Mouse (Mus musculus) megakaryocyte, embryonic 14.5 days (primary cell): ENCODE results near the gene Gdf2. TPM values are rescaled to one million over a fixed set of nuclear protein-coding genes. Genes with fewer than 3 reads are reported as not detected.

Experiments used
- H3K27me3 ChIP-seq: replicated peaks from 2 replicates; pipeline ENCODE3; 2012; ENCODE audit warnings: inconsistent platforms
- H3K36me3 ChIP-seq: replicated peaks from 2 replicates; pipeline ENCODE3; 2012; ENCODE audit warnings: low read length, inconsistent platforms, mixed read lengths
- H3K4me1 ChIP-seq: 2 replicates; pipeline ENCODE4 v1.6.1; 2012; ENCODE audit warnings: inconsistent platforms
- H3K4me3 ChIP-seq: replicated peaks from 2 replicates; pipeline ENCODE3; 2012; ENCODE audit warnings: moderate library complexity, mild to moderate bottlenecking, inconsistent platforms
- H3K9me3 ChIP-seq: 2 replicates; pipeline ENCODE4 v1.6.1; 2012; ENCODE audit warnings: inconsistent platforms
- FLI1 ChIP-seq: IDR thresholded peaks from 2 replicates; pipeline ENCODE4 v1.6.1; 2012; ENCODE audit warnings: low read length, inconsistent platforms, mixed read lengths
- GATA1 ChIP-seq: IDR thresholded peaks from 3 replicates; pipeline ENCODE4 v1.6.1; 2012; ENCODE audit warnings: mixed read lengths, low read length, inconsistent platforms, borderline replicate concordance
- polyA plus RNA-seq: library from polyadenylated mRNA; stranded (reverse); fragments of >175 nt; gene quantifications from 2 replicates; pipeline ENCODE4 v1.2.3, GENCODE M21; 2012; ENCODE audit warnings: low replicate concordance; ENCODE audit not compliant: insufficient read depth

The Gdf2 gene
- polyA plus RNA-seq, 1 experiment, result not detected

DNA sequence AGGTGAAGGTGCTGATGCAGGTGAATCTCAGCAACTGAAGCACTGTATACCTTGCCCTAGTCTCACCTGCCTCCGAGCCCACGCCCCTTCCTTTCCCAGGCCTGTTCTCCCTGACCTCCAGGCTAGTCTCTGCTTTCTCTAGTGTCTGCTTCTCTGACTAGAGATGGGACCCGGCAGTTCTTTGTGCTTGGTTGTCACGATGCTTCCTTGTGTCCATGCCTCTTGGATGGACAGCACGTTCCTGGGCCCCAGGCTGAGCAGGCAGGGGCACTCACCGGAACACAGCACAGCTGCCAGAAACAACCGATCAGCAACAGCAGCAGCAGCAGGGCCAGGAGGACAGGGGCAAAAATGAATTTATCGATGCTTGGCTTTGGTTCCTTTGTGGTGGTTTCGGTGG, 52.2 kb downstream of the Gdf2 start:
- no peaks in the 10 kb centered on the region for H3K27me3 ChIP-seq
- H3K9me3 ChIP-seq, result peaks cover 27% of the 10 kb centered on the region; the same call in 1 of the 2 replicates
- H3K36me3 ChIP-seq, result no peaks in the 10 kb centered on the region
- no peak overlapping the region for H3K4me3 ChIP-seq
- TF ChIP-seq GATA1 (no peak), FLI1 (no peak)
- no peaks in the 10 kb centered on the region for H3K4me1 ChIP-seq

DNA sequence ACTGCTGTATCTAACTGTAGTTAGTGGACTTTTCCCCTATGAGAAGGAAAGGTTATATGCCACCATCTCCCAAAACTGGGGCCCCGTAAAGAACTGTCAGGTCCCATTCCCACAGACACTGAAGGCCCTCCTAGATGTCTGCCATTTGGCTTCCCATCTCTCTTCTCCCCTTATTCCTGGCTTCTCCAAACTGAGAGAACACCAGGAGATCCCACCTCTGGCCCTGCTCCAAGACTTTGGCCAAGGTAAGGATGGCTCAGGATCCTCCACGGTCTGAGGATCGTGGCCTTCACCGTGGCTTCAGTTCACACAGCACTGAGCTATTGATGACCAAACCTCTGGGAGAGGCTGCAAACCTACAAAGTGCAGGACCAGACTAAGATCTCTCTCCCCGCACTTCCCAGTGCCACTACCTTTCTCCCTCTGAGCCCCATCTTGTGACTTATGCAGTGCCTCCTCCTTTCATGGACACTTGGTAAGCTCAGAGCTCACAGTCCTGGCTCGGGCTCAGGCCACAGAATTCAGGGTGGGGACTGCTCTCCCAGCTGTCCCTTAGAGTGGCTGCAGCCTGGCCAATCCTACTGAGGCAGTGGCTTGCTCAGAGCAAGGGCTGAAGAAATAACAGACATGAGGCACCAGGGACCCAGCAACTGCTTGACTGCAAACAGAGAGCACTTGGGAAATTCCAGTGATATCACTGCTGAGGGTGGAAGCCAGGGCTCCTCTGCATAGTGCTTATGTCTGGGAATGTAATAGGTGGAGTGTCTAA, 52.9 kb downstream of the Gdf2 start:
- Histone ChIP-seq H3K27me3 (no peaks in the 10 kb centered on the region), H3K9me3 (peaks cover 23% of the 10 kb centered on the region; the same call in 1 of the 2 replicates), H3K4me1 (no peaks in the 10 kb centered on the region), H3K36me3 (no peaks in the 10 kb centered on the region), H3K4me3 (no peak overlapping the region)
- TF ChIP-seq FLI1 (no peak), GATA1 (no peak)

Other genes with a start within 250 kb of the Gdf2 start
- not detected in 2 replicates for gene Gdf10, start 17.5 kb upstream of the Gdf2 start, polyA plus RNA-seq
- not detected in 2 replicates for gene Rbp3, start 13.0 kb downstream of the Gdf2 start, polyA plus RNA-seq
- not detected in 2 replicates for gene Zfp488, start 37.7 kb downstream of the Gdf2 start, polyA plus RNA-seq
- gene Gm30083, start 74.1 kb downstream of the Gdf2 start, polyA plus RNA-seq, result not detected in 2 replicates
- gene Gm5460, start 75.7 kb downstream of the Gdf2 start, polyA plus RNA-seq, result not detected in 2 replicates
- not detected in 2 replicates for gene Antxrl, start 111.7 kb downstream of the Gdf2 start, polyA plus RNA-seq
- gene Anxa8, start 144.9 kb downstream of the Gdf2 start, polyA plus RNA-seq, result not detected in 2 replicates
- gene A630023A22Rik, start 161.7 kb downstream of the Gdf2 start, polyA plus RNA-seq, result not detected in 2 replicates
- not detected in 2 replicates for gene Npy4r, start 211.4 kb downstream of the Gdf2 start, polyA plus RNA-seq